Mouse (Mus musculus) left cerebral cortex, postnatal 4 days (tissue): ENCODE results near the gene Gm45062. TPM values are rescaled to one million over a fixed set of nuclear protein-coding genes. Genes with fewer than 3 reads are reported as not detected.
"Not testable (repeated sequence)": the region's sequence is repeated elsewhere in the genome, so short reads cannot be mapped to it uniquely, and the experiment has no call there.

Experiments
- DNase-seq: peaks from one replicate; pipeline ENCODE4 v3.0.0-alpha.2; 2022
- intact Hi-C: fragments of 180-260 bp; cut with DNase I; formaldehyde crosslinking; loops from one replicate; pipeline ENCODE4 v1.15.1; 2025
- total RNA-seq, 2 experiments: library from RNA; stranded (reverse); gene quantifications; 2 replicates each; pipeline ENCODE4 v1.2.3; 2021

Gene Gm45062
- total RNA-seq, 2 experiments from 2014 or later = 5.1 to 6.4 TPM

GRCm38 (mm10) chr6:8307878-8308775 lies 48.9 kb downstream of the Gm45062 start:
- intact Hi-C loops = no loop called here

GRCm38 (mm10) chr6:8312554-8312953 lies 53.3 kb downstream of the Gm45062 start:
- intact Hi-C loops = no loop called here
- no peak for DNase-seq

More at GRCm38 (mm10) chr6:8307878-8308775, 48.9 kb downstream of the Gm45062 start:
- no peak for DNase-seq

GRCm38 (mm10) chr6:8316201-8316600 lies 57.0 kb downstream of the Gm45062 start:
- DNase-seq = no peak
- intact Hi-C loops = no loop called here

GRCm38 (mm10) chr6:8319591-8319990 lies 60.3 kb downstream of the Gm45062 start:
- DNase-seq = no peak
- intact Hi-C loops = no loop called here

GRCm38 (mm10) chr6:8331496-8331895 lies 72.2 kb downstream of the Gm45062 start:
- intact Hi-C loops, DNase-seq: not testable (repeated sequence)

GRCm38 (mm10) chr6:8333380-8333779 lies 74.1 kb downstream of the Gm45062 start:
- intact Hi-C loops = no loop called here
- no peak for DNase-seq

GRCm38 (mm10) chr6:8336487-8337390 lies 77.5 kb downstream of the Gm45062 start:
- intact Hi-C loops = no loop called here

GRCm38 (mm10) chr6:8339453-8339852 lies 80.2 kb downstream of the Gm45062 start:
- intact Hi-C loops = no loop called here
- DNase-seq = no peak

More at GRCm38 (mm10) chr6:8336487-8337390, 77.5 kb downstream of the Gm45062 start:
- DNase-seq = no peak

- intact Hi-C loops = no loop called here
- no peak for DNase-seq
Measured at GRCm38 (mm10) chr6:8343271-8343670, 84.0 kb downstream of the Gm45062 start.

- intact Hi-C loops = no loop called here
- peak; percentile 8 for DNase-seq
Measured at GRCm38 (mm10) chr6:8345219-8345856, 86.1 kb downstream of the Gm45062 start.

- intact Hi-C loops = no loop called here
- DNase-seq = no peak
Measured at GRCm38 (mm10) chr6:8347154-8347553, 87.9 kb downstream of the Gm45062 start.

GRCm38 (mm10) chr6:8348344-8348743 lies 89.1 kb downstream of the Gm45062 start:
- DNase-seq = no peak
- intact Hi-C loops = no loop called here

- intact Hi-C loops = no loop called here
- DNase-seq = no peak
Measured at GRCm38 (mm10) chr6:8349060-8349670, 89.9 kb downstream of the Gm45062 start.

GRCm38 (mm10) chr6:8351507-8351906 lies 92.3 kb downstream of the Gm45062 start:
- DNase-seq = no peak
- intact Hi-C loops = no loop called here

- intact Hi-C loops = no loop called here
- DNase-seq = no peak
Measured at GRCm38 (mm10) chr6:8352533-8353168, 93.4 kb downstream of the Gm45062 start.

- intact Hi-C loops = no loop called here
- DNase-seq = no peak
Measured at GRCm38 (mm10) chr6:8353461-8353860, 94.2 kb downstream of the Gm45062 start.

- intact Hi-C loops = no loop called here
- no peak for DNase-seq
Measured at GRCm38 (mm10) chr6:8354846-8355245, 95.6 kb downstream of the Gm45062 start.

- intact Hi-C loops = no loop called here
- no peak for DNase-seq
Measured at GRCm38 (mm10) chr6:8358232-8358631, 99.0 kb downstream of the Gm45062 start.

- DNase-seq = no peak
- intact Hi-C loops = no loop called here
Measured at GRCm38 (mm10) chr6:8358782-8359181, 99.5 kb downstream of the Gm45062 start.

GRCm38 (mm10) chr6:8360805-8361204 lies 101.6 kb downstream of the Gm45062 start:
- DNase-seq = no peak
- intact Hi-C loops = no loop called here
